Mouse (Mus musculus): ENCODE data around the gene Sult3a1. TPM values are rescaled to one million over a fixed set of nuclear protein-coding genes. Genes with fewer than 3 reads are reported as not detected.
"Not testable (repeated sequence)": the region's sequence is repeated elsewhere in the genome, so short reads cannot be mapped to it uniquely, and the experiment has no call there.

The Sult3a1 gene
- total RNA-seq (2015) = not detected in 2 replicates
- not detected in 2 replicates for total RNA-seq (2017)

DNA sequence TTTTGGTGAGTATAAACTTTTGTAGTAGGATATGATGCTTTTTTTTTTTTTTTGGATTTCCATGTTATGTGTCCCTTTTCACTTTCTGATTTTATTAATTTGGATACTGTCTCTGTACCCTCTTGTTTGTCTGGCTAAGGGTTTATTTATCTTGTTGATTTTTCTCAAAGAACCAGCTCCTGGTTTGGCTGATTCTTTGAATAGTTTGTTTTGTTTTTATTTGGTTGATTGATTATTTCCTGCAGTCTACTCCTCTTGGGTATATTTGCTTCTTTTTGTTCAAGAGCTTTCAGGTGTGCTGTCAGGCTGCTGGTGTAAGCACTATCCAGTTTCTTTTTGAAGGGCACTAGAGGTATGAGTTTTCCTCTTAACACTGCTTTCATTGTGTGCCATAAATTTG is at the start of gene Sult3a1:
Gene Sult3a1 (plus strand): TSS at position 301 of the 400 bp plus-strand sequence.
- ATAC-seq (ENCODE audit: poor library complexity, severe bottlenecking) = no peak

DNA sequence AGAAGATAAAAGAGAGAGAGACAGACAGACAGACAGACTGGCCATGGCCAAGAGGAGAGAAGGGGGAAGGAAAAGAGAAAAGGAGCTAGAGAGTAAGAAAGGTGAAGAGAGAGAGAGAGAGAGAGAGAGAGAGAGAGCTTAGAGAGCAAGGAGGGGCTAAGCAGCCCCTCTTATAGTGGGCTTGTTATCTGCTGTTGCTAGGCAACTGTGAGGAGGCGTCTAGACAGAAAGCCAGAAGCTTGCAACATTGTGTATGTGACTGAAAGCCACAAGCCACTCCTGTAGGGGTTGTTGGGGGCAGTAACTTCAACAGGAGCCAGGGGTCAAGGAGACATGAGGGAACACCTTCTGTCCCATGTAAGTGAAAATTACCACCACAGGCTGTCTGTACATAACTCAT is 45.7 kb upstream of the Sult3a1 start:
- ATAC-seq (ENCODE audit: poor library complexity, severe bottlenecking) = no peak

DNA sequence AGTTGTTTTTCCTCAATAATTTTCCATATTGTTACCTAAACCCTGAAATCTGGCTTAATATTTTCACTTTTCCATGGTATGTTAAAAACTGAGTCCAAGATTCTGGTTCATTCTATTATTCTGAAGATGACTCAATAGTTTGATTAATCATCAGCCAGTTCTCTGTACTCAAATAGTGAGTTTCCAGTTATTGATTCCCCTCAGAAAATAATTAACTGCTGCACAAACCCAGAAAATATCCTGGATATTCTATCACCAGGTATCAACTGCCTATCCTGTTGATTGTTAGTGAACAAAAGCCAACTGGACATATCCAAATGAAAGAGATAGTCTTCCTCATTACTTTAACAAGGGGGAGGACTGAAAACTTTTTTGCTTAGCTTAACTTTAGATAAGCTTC is 43.3 kb upstream of the Sult3a1 start:
- ATAC-seq (ENCODE audit: poor library complexity, severe bottlenecking) = no peak

DNA sequence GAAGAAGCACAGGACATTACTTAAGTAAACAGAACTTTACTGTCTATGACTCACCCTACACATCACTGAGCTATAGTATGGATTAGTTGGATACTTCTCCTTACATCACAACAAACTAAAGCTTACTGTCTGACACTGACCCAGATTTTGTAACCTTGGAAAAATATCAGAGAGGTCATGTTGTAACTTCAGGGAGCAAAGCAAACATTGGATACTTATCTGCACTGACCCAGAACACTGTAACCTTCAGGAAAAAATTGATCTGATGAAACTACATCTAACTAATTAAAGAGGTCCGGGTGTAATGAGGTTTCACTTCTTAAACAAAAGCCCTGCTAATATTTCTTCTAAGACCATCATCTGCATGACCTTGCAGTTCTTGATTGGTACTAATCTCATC is 40.6 kb upstream of the Sult3a1 start:
- no peak for ATAC-seq (ENCODE audit: poor library complexity, severe bottlenecking)

DNA sequence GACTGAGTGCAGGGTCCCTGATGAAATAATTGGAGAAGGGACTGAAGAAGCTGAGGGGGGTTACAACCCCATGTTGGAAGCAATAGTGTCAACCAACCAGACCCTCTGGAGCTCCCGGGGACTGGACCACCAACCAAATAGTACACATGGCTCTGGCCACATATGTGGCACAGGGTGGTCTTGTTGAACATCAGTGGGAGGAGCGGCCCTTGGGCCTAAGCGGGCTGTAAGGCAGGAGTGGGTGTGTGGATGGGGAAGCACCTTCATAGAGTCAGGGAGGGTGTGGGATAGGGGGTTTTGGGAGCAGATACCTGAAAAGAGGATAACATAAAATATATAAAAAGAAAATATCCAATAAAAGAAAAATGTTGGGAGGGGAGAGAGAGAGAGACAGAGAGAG is 36.6 kb upstream of the Sult3a1 start:
- ATAC-seq (ENCODE audit: poor library complexity, severe bottlenecking) = no peak

DNA sequence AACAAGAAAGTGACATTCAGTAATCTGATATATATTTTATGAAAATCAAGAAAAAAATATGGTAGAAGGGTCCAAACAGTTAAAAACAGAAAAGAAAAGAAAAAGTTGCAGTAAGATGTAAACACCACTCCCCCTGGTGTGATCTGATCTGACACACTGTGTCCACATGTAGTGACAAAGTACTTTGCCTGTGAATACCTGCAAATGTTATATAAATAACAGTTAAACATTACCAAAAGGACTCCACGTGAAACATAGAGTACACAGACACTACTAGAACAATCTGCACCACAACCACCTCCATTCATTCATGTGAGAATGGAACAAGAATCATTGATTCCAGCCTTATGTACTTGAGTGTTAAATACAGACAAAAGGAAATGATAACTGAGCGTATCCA is 8.5 kb downstream of the Sult3a1 start:
- ATAC-seq (ENCODE audit: poor library complexity, severe bottlenecking) = no peak

DNA sequence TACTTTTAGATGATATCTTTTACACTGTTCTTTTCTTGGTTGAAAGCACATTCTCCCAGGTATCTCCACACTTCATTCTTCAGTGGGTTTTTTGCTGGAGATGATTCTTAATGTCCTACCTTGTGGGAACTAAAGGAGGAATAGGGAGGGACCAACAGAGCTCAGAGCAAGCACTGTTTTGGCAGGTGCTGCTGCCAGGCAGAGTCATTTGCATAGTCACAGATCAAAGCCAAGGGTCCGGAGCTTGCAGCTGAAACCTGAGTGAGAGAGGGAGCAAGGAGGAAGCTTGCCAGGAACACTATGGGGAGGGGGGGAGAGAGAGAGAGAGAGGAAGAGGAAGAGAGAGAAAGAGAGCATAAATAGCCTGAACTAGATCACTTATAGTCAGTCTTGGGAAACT is 12.9 kb downstream of the Sult3a1 start:
- no peak for ATAC-seq (ENCODE audit: poor library complexity, severe bottlenecking)

DNA sequence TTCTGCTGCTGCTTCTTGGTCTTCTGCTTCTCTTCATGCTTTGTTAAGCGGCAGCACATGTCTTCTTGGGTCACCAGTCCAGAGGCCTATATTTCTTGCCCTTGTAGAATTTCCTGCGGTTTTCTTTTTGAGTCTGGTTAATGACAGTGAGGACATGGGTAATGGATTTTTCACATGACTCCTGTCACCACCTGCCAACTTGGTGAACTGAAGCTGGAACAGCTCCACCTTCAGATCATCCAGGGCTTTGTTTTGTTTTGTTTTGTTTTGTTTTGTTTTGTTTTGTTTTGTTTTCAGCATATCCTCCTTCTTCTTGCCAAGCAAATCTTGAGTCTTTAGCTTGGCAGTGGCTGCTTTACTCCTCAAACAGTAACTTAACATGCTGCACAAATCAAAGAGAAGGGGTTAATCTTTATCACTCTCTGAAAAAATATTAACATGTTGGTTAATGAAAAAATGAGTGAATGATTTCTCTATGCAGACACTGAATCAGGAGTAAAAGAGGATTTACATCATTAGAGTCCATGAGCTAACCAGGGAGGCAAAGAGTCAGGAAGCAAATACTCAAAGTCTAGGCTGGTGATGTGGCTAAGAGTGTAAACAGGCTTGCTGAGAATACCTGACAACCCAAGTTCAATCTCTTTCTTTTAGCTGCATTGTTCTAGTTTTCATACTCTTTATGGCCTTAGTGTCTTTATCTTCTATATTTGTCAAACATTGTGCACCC is 15.3 kb downstream of the Sult3a1 start:
- no peak for ATAC-seq (ENCODE audit: poor library complexity, severe bottlenecking)

DNA sequence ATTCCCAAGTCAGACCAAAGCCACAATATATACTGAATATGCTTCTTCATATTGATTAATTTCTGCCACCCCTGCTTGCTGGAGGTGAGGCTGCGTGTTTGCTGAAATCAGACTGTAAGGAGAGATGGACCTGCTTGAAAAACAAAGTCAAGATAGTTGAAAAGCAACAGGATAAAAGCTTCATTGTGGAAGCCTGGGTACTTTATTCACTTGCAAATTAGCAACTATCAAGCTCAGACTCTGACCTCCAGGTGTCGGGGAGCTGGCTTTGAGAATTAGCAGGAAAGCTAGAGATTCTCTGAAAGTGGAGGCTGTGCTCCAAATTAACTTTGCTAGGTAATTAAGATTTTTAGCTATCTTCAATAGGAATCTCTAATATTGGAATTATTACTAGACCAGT is 24.9 kb downstream of the Sult3a1 start:
- ATAC-seq (ENCODE audit: poor library complexity, severe bottlenecking) = not testable (repeated sequence)

DNA sequence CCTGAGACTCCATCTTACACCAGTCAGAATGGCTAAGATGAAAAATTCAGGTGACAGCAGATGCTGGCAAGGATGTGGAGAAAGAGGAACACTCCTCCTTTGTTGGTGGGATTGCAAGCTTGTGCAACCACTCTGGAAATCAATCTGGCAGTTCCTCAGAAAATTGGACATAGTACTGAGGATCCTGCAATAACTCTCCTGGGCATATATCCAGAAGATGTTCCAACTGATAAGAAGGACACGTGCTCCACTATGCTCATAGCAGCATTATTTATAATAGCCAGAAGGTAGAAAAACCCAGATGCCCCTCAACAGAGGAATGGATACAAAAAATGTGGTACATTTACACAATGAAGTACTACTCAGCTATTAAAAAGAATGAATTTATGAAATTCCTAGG is 44.0 kb downstream of the Sult3a1 start:
- ATAC-seq (ENCODE audit: poor library complexity, severe bottlenecking) = not testable (repeated sequence)

DNA sequence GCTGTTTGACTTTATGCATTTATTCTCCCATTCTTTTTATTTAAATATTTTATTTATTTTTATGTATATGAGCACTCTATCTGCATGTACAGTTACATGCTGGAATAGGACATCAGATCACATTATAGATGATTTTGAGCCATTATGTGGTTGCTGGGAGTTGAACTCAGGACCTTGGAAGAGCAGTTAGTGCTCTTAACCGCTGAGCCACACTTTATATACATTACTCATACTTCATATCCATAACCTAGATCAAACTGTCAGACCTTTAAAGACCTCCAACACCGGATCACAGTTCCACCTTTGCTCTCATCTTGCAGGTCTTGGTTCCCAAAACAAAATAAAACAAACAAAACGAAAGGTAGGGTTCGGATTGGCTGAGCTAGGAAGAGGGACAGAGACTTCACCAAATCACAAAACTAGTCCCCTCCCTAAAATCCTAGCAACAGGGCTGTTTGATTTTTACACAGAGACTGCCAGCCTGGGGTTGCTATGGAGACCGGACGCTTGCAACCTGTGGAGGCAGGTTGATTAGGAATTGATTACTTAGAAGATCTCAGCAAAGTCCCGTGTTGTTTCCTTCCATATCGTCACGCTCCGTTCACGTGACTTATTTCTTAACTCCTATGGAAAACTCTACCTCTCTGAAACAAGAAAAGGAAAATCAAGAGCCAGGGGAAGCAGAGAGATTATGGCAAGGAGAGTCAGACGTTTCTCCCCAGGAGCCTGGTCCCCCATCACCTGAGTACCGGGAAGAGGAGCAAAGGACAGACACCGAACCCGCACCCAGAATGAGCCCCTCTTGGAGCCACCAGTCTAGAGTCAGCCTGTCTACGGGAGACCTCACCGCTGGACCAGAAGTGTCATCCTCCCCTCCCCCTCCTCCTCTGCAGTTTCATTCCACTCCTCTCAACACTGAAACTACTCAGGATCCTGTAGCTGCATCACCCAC is 47.3 kb downstream of the Sult3a1 start, which contains the start of gene Rsph4a:
Gene Rsph4a (plus strand): TSS at position 582 of the 952 bp plus-strand sequence.
- ATAC-seq (ENCODE audit: poor library complexity, severe bottlenecking) = no peak

DNA sequence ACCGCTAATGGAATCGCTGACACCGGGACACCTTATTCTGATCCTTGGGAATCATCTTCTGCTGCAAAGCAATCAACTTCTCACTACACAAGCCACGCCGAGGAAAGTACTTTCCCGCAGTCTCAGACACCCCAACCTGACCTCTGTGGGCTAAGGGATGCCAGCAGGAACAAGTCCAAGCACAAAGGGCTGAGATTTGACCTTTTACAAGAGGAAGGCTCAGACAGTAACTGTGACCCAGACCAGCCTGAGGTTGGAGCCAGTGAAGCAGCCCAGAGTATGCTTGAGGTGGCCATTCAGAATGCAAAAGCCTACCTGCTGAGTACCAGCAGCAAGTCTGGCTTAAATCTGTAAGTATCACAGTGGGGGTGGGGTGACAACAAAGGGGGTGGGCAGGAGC is 48.0 kb downstream of the Sult3a1 start:
- no peak for ATAC-seq (ENCODE audit: poor library complexity, severe bottlenecking)

Other genes starting within 250 kb of the Sult3a1 start
- gene Clvs2, start 233.0 kb upstream of the Sult3a1 start, total RNA-seq (2015) = not detected in 2 replicates
- not detected in 2 replicates for gene Clvs2, start 233.0 kb upstream of the Sult3a1 start, total RNA-seq (2017)
- not detected in 2 replicates for gene Sult3a2, start 71.0 kb upstream of the Sult3a1 start, total RNA-seq (2015)
- not detected in 2 replicates for gene Sult3a2, start 71.0 kb upstream of the Sult3a1 start, total RNA-seq (2017)
- not detected in 2 replicates for gene Rsph4a, start 47.4 kb downstream of the Sult3a1 start, total RNA-seq (2015)
- not detected in 2 replicates for gene Rsph4a, start 47.4 kb downstream of the Sult3a1 start, total RNA-seq (2017)
- gene Zup1, start 93.5 kb downstream of the Sult3a1 start, total RNA-seq (2015) = 51.8 and 52.0 TPM in 2 replicates
- gene Zup1, start 93.5 kb downstream of the Sult3a1 start, total RNA-seq (2017) = 54.8 and 77.0 TPM in 2 replicates
- 150 and 163 TPM in 2 replicates for gene Rwdd1, start 161.9 kb downstream of the Sult3a1 start, total RNA-seq (2015)
- gene Rwdd1, start 161.9 kb downstream of the Sult3a1 start, total RNA-seq (2017) = 174 and 188 TPM in 2 replicates
- not detected in 2 replicates for gene Trappc3l, start 179.9 kb downstream of the Sult3a1 start, total RNA-seq (2015)
- not detected in 2 replicates for gene Trappc3l, start 179.9 kb downstream of the Sult3a1 start, total RNA-seq (2017)
- gene Calhm4, start 186.6 kb downstream of the Sult3a1 start, total RNA-seq (2015) = not detected in 2 replicates
- not detected in 2 replicates for gene Calhm4, start 186.6 kb downstream of the Sult3a1 start, total RNA-seq (2017)
- gene Calhm5, start 238.8 kb downstream of the Sult3a1 start, total RNA-seq (2015) = not detected in 2 replicates
- gene Calhm5, start 238.8 kb downstream of the Sult3a1 start, total RNA-seq (2017) = not detected in 2 replicates

Data from megakaryocyte, adult 5-6 weeks (primary cell).